Mouse (Mus musculus) hindbrain, embryonic 13.5 days (tissue): Measurements from ENCODE around the gene Pkmyt1. TPM values are rescaled to one million over a fixed set of nuclear protein-coding genes. Genes with fewer than 3 reads are reported as not detected.
A peak's percentile ranks its signal among the peaks of the same experiment; 100 is the strongest.

ENCODE experiments used
- ATAC-seq: fragments of 200-750 bp; cut with Nextera tagmentation; 2 replicates; pipeline ENCODE4 v1.8.0; 2017; ENCODE audit warnings: moderate TSS enrichment; ENCODE audit not compliant: low FRiP score
- H3K27ac ChIP-seq: fragments of 300-500 bp; sonication (generic); 2 replicates; pipeline ENCODE4 v1.5.1; 2015; ENCODE audit warnings: inconsistent platforms, mild to moderate bottlenecking, moderate library complexity
- H3K27me3 ChIP-seq: fragments of 300-500 bp; sonication (generic); 2 replicates; pipeline ENCODE4 v1.6.1; 2015; ENCODE audit warnings: mild to moderate bottlenecking, inconsistent platforms
- H3K36me3 ChIP-seq: fragments of 300-500 bp; sonication (generic); 2 replicates; pipeline ENCODE4 v1.6.1; 2015; ENCODE audit warnings: mild to moderate bottlenecking, inconsistent platforms
- H3K4me1 ChIP-seq: fragments of 300-500 bp; sonication (generic); replicated peaks from 2 replicates; pipeline ENCODE4 v1.6.1; 2015; ENCODE audit warnings: inconsistent platforms
- H3K4me2 ChIP-seq: fragments of 300-500 bp; sonication (generic); 2 replicates; pipeline ENCODE4 v1.6.1; 2015; ENCODE audit warnings: inconsistent platforms, mild to moderate bottlenecking, moderate library complexity
- H3K4me3 ChIP-seq: fragments of 300-500 bp; sonication (generic); 2 replicates; pipeline ENCODE4 v1.5.1; 2015; ENCODE audit warnings: mild to moderate bottlenecking, inconsistent platforms
- H3K9ac ChIP-seq: fragments of 300-500 bp; sonication (generic); 2 replicates; pipeline ENCODE4 v1.6.1; 2015; ENCODE audit warnings: mild to moderate bottlenecking, inconsistent platforms
- H3K9me3 ChIP-seq: fragments of 300-500 bp; sonication (generic); 2 replicates; pipeline ENCODE4 v1.6.1; 2016; ENCODE audit warnings: inconsistent platforms
- WGBS: fragments of 180-500 bp; shearing (Covaris S2); methylation state at CpG from one replicate; pipeline ENCODE4 v1.1.7; 2015; 5-methylcytosine and 5-hydroxymethylcytosine counted together
- polyA plus RNA-seq: library from polyadenylated mRNA; unstranded; fragments of >200 nt; fragmentation: Nextera tagmentation; extraction: Ambion mirVana; gene quantifications from 2 replicates; pipeline ENCODE4 v1.2.1, GENCODE M21; 2015

The Pkmyt1 gene
- polyA plus RNA-seq, 1 experiment from 2014 or later: 18.0 TPM

- Histone ChIP-seq H3K36me3 (no peaks in the 10 kb centered on the region), H3K27ac (no peak overlapping the region), H3K4me3 (no peak overlapping the region), H3K4me1 (peaks cover 43% of the 10 kb centered on the region), H3K27me3 (peaks cover 83% of the 10 kb centered on the region), H3K9ac (no peak overlapping the region), H3K4me2 (no peak overlapping the region), H3K9me3 (no peaks in the 10 kb centered on the region)
- WGBS: 17% methylated on average over 8 of the region's 8 CpGs
- ATAC-seq: no peak
These were observed 17.9 kb downstream of the Pkmyt1 start for GRCm38 (mm10) chr17:23744076-23744475.

- WGBS: 3% methylated on average over 14 of the region's 14 CpGs
- no peaks in the 10 kb centered on the region; the same call in 1 of the 2 replicates for H3K36me3 ChIP-seq
- peaks cover 83% of the 10 kb centered on the region for H3K27me3 ChIP-seq
- peaks cover 38% of the 10 kb centered on the region for H3K4me1 ChIP-seq
- H3K9me3 ChIP-seq: no peaks in the 10 kb centered on the region
- H3K9ac ChIP-seq: no peak overlapping the region
- H3K4me3 ChIP-seq: peak overlapping the region; percentile 40
- no peak overlapping the region for H3K27ac ChIP-seq
- peak overlapping the region; percentile 72 for H3K4me2 ChIP-seq
- ATAC-seq: no peak
These were observed 18.5 kb downstream of the Pkmyt1 start for GRCm38 (mm10) chr17:23744651-23745050.

GRCm38 (mm10) chr17:23745301-23746251, 19.4 kb downstream of the Pkmyt1 start, which contains the start of gene Kremen2:
Gene Kremen2, minus strand, starts transcription at chr17:23745833.
- peaks cover 36% of the 10 kb centered on the region for H3K4me1 ChIP-seq
- H3K36me3 ChIP-seq: peaks cover 4% of the 10 kb centered on the region
- 1% methylated on average over 40 of the region's 45 CpGs for WGBS
- ATAC-seq: no peak
- peak within 1 kb of the TSS; percentile 71 for H3K9ac ChIP-seq
- H3K9me3 ChIP-seq: no peaks in the 10 kb centered on the region
- no peak within 1 kb of the TSS for H3K27ac ChIP-seq
- peak within 1 kb of the TSS; percentile 40 for H3K4me3 ChIP-seq
- peaks cover 82% of the 10 kb centered on the region for H3K27me3 ChIP-seq
- H3K4me2 ChIP-seq: peak within 1 kb of the TSS; percentile 72

GRCm38 (mm10) chr17:23746311-23746710, 20.2 kb downstream of the Pkmyt1 start:
- no peak overlapping the region for H3K27ac ChIP-seq
- H3K4me2 ChIP-seq: peak overlapping the region; percentile 72
- under 1% methylated on average over 12 of the region's 12 CpGs for WGBS
- peaks cover 75% of the 10 kb centered on the region for H3K27me3 ChIP-seq
- ATAC-seq: no peak
- peaks cover 8% of the 10 kb centered on the region for H3K36me3 ChIP-seq
- H3K4me3 ChIP-seq: peak overlapping the region; percentile 40
- peaks cover 33% of the 10 kb centered on the region for H3K4me1 ChIP-seq
- H3K9ac ChIP-seq: no peak overlapping the region
- no peaks in the 10 kb centered on the region for H3K9me3 ChIP-seq

GRCm38 (mm10) chr17:23746767-23747166, 20.6 kb downstream of the Pkmyt1 start:
- H3K4me3 ChIP-seq: no peak overlapping the region
- H3K9ac ChIP-seq: no peak overlapping the region
- no peak overlapping the region for H3K4me2 ChIP-seq
- H3K27ac ChIP-seq: no peak overlapping the region
- H3K36me3 ChIP-seq: peaks cover 12% of the 10 kb centered on the region
- H3K4me1 ChIP-seq: peaks cover 33% of the 10 kb centered on the region
- H3K9me3 ChIP-seq: no peaks in the 10 kb centered on the region
- 86% methylated on average over 3 of the region's 3 CpGs for WGBS
- no peak for ATAC-seq
- peaks cover 70% of the 10 kb centered on the region for H3K27me3 ChIP-seq

- Histone ChIP-seq H3K4me3 (no peak overlapping the region), H3K4me2 (no peak overlapping the region), H3K9ac (no peak overlapping the region), H3K27me3 (peaks cover 63% of the 10 kb centered on the region), H3K27ac (no peak overlapping the region), H3K36me3 (peaks cover 19% of the 10 kb centered on the region), H3K9me3 (no peaks in the 10 kb centered on the region), H3K4me1 (peaks cover 26% of the 10 kb centered on the region)
- ATAC-seq: no peak
- 86% methylated on average over 3 of the region's 3 CpGs for WGBS
These were observed 21.3 kb downstream of the Pkmyt1 start for GRCm38 (mm10) chr17:23747471-23747870.

GRCm38 (mm10) chr17:23748026-23748425, 21.9 kb downstream of the Pkmyt1 start:
- Histone ChIP-seq H3K4me2 (no peak overlapping the region), H3K27me3 (peaks cover 58% of the 10 kb centered on the region), H3K36me3 (peaks cover 25% of the 10 kb centered on the region), H3K4me1 (peaks cover 21% of the 10 kb centered on the region), H3K9ac (no peak overlapping the region), H3K9me3 (no peaks in the 10 kb centered on the region), H3K27ac (no peak overlapping the region), H3K4me3 (no peak overlapping the region)
- 50% methylated on average over 6 of the region's 6 CpGs for WGBS
- ATAC-seq: no peak

- Histone ChIP-seq H3K9ac (no peak overlapping the region), H3K36me3 (peaks cover 33% of the 10 kb centered on the region), H3K27me3 (peaks cover 50% of the 10 kb centered on the region), H3K9me3 (no peaks in the 10 kb centered on the region), H3K4me3 (no peak overlapping the region), H3K4me2 (no peak overlapping the region), H3K4me1 (peaks cover 21% of the 10 kb centered on the region), H3K27ac (no peak overlapping the region)
- 46% methylated on average over 10 of the region's 10 CpGs for WGBS
- ATAC-seq: no peak
These were observed 22.7 kb downstream of the Pkmyt1 start for GRCm38 (mm10) chr17:23748631-23749391.

- peaks cover 41% of the 10 kb centered on the region for H3K36me3 ChIP-seq
- H3K4me3 ChIP-seq: no peak overlapping the region
- H3K4me2 ChIP-seq: no peak overlapping the region
- H3K27ac ChIP-seq: no peak overlapping the region
- WGBS: 84% methylated on average over 11 of the region's 11 CpGs
- no peak overlapping the region for H3K9ac ChIP-seq
- H3K27me3 ChIP-seq: peaks cover 42% of the 10 kb centered on the region
- no peaks in the 10 kb centered on the region for H3K9me3 ChIP-seq
- ATAC-seq: no peak
- peaks cover 19% of the 10 kb centered on the region for H3K4me1 ChIP-seq
These were observed 23.5 kb downstream of the Pkmyt1 start for GRCm38 (mm10) chr17:23749400-23750191.

GRCm38 (mm10) chr17:23755689-23756088, 29.6 kb downstream of the Pkmyt1 start:
- no peak overlapping the region for H3K4me2 ChIP-seq
- H3K27ac ChIP-seq: no peak overlapping the region
- no peak overlapping the region for H3K9ac ChIP-seq
- peaks cover 97% of the 10 kb centered on the region for H3K36me3 ChIP-seq
- no peaks in the 10 kb centered on the region for H3K27me3 ChIP-seq
- WGBS: 96% methylated on average over 13 of the region's 13 CpGs
- no peaks in the 10 kb centered on the region for H3K9me3 ChIP-seq
- no peak for ATAC-seq
- H3K4me3 ChIP-seq: no peak overlapping the region
- no peaks in the 10 kb centered on the region for H3K4me1 ChIP-seq

- Histone ChIP-seq H3K9ac (no peak overlapping the region), H3K27ac (no peak overlapping the region), H3K27me3 (no peaks in the 10 kb centered on the region), H3K4me3 (no peak overlapping the region), H3K4me1 (no peaks in the 10 kb centered on the region), H3K36me3 (peaks cover 99% of the 10 kb centered on the region), H3K4me2 (no peak overlapping the region), H3K9me3 (no peaks in the 10 kb centered on the region)
- 98% methylated on average over 9 of the region's 9 CpGs for WGBS
- no peak for ATAC-seq
These were observed 31.4 kb downstream of the Pkmyt1 start for GRCm38 (mm10) chr17:23757581-23757980.

GRCm38 (mm10) chr17:23758801-23759200, 32.7 kb downstream of the Pkmyt1 start:
- 62% methylated on average over 8 of the region's 8 CpGs for WGBS
- no peaks in the 10 kb centered on the region for H3K4me1 ChIP-seq
- no peak overlapping the region for H3K4me3 ChIP-seq
- no peaks in the 10 kb centered on the region for H3K9me3 ChIP-seq
- no peak overlapping the region for H3K27ac ChIP-seq
- no peak overlapping the region for H3K4me2 ChIP-seq
- no peak overlapping the region for H3K9ac ChIP-seq
- no peaks in the 10 kb centered on the region for H3K27me3 ChIP-seq
- H3K36me3 ChIP-seq: peaks cover 93% of the 10 kb centered on the region
- ATAC-seq: no peak
